Mouse (Mus musculus): Measurements from ENCODE around the gene Nostrin.

Gene Nostrin

GRCm38 (mm10) chr2:69135661-69136576 is at the start of gene Nostrin:
Gene Nostrin (plus strand): TSS chr2:69135800.
- no peak for DNase-seq (ENCODE audit: low spot score in 2 of 2)

- DNase-seq (ENCODE audit: low spot score in 2 of 2), result peak in 1 of 2 experiments; percentile 7
Measured at GRCm38 (mm10) chr2:69086505-69087260, 48.9 kb upstream of the Nostrin start.

- no peak for DNase-seq (ENCODE audit: low spot score in 2 of 2)
Measured at GRCm38 (mm10) chr2:69095836-69096235, 39.8 kb upstream of the Nostrin start.

GRCm38 (mm10) chr2:69096821-69097220 is 38.8 kb upstream of the Nostrin start:
- no peak for DNase-seq (ENCODE audit: low spot score in 2 of 2)

- DNase-seq (ENCODE audit: low spot score in 2 of 2), result no peak
Measured at GRCm38 (mm10) chr2:69097526-69097925, 38.1 kb upstream of the Nostrin start.

- no peak for DNase-seq (ENCODE audit: low spot score in 2 of 2)
Measured at GRCm38 (mm10) chr2:69098701-69099100, 36.9 kb upstream of the Nostrin start.

- no peak for DNase-seq (ENCODE audit: low spot score in 2 of 2)
Measured at GRCm38 (mm10) chr2:69099147-69099546, 36.5 kb upstream of the Nostrin start.

- peak in 1 of 2 experiments; percentile 16 for DNase-seq (ENCODE audit: low spot score in 2 of 2)
Measured at GRCm38 (mm10) chr2:69100706-69101105, 34.9 kb upstream of the Nostrin start.

GRCm38 (mm10) chr2:69103526-69103925 is 32.1 kb upstream of the Nostrin start:
- no peak for DNase-seq (ENCODE audit: low spot score in 2 of 2)

- DNase-seq (ENCODE audit: low spot score in 2 of 2), result no peak
Measured at GRCm38 (mm10) chr2:69104511-69105145, 31.0 kb upstream of the Nostrin start.

- DNase-seq (ENCODE audit: low spot score in 2 of 2), result no peak
Measured at GRCm38 (mm10) chr2:69109246-69109645, 26.4 kb upstream of the Nostrin start.

GRCm38 (mm10) chr2:69109710-69110109 is 25.9 kb upstream of the Nostrin start:
- DNase-seq (ENCODE audit: low spot score in 2 of 2), result no peak

GRCm38 (mm10) chr2:69112609-69113008 is 23.0 kb upstream of the Nostrin start:
- DNase-seq (ENCODE audit: low spot score in 2 of 2), result no peak

- no peak for DNase-seq (ENCODE audit: low spot score in 2 of 2)
Measured at GRCm38 (mm10) chr2:69113829-69114547, 21.6 kb upstream of the Nostrin start.

- no peak for DNase-seq (ENCODE audit: low spot score in 2 of 2)
Measured at GRCm38 (mm10) chr2:69115921-69116320, 19.7 kb upstream of the Nostrin start.

GRCm38 (mm10) chr2:69116767-69117166 is 18.8 kb upstream of the Nostrin start:
- DNase-seq (ENCODE audit: low spot score in 2 of 2), result no peak

- DNase-seq (ENCODE audit: low spot score in 2 of 2), result no peak
Measured at GRCm38 (mm10) chr2:69118994-69119393, 16.6 kb upstream of the Nostrin start.

- no peak for DNase-seq (ENCODE audit: low spot score in 2 of 2)
Measured at GRCm38 (mm10) chr2:69119718-69120117, 15.9 kb upstream of the Nostrin start.

GRCm38 (mm10) chr2:69121681-69122080 is 13.9 kb upstream of the Nostrin start:
- no peak for DNase-seq (ENCODE audit: low spot score in 2 of 2)

GRCm38 (mm10) chr2:69125425-69125824 is 10.2 kb upstream of the Nostrin start:
- DNase-seq (ENCODE audit: low spot score in 2 of 2), result no peak

GRCm38 (mm10) chr2:69128321-69128720 is 7.3 kb upstream of the Nostrin start:
- DNase-seq (ENCODE audit: low spot score in 2 of 2), result no peak
